Mouse (Mus musculus): ENCODE data around the gene Rarres2.

- no peak for TF ChIP-seq CTCF (IDR thresholded peaks at IDR 0.05; ENCODE audit: insufficient read depth, low read length)
- no peak for TF ChIP-seq POLR2A (IDR thresholded peaks at IDR 0.05; ENCODE audit: borderline replicate concordance, extremely low read depth, low read depth, low read length)
Measured at GRCm38 (mm10) chr6:48555956-48556355, 16.6 kb downstream of the Rarres2 start.
